Mouse (Mus musculus): ENCODE measurements around the gene 1700034J05Rik. TPM values are rescaled to one million over a fixed set of nuclear protein-coding genes. Genes with fewer than 3 reads are reported as not detected.

1700034J05Rik gene
- not detected in 2 replicates for polyA plus RNA-seq (2012; rRNA removed)

GRCm38 (mm10) chr6:146954258-146954657 lies at the start of gene 1700034J05Rik:
1700034J05Rik (minus strand) TSS chr6:146954422.
- DNase-seq (ENCODE audit: low read depth, low spot score) = no peak
- 97% methylated on average over 1 of the region's 1 CpGs for WGBS

- DNase-seq (ENCODE audit: low read depth, low spot score) = no peak
- WGBS = 86% methylated on average over 2 of the region's 2 CpGs
Measured at GRCm38 (mm10) chr6:146999755-147000154, 45.5 kb upstream of the 1700034J05Rik start.

GRCm38 (mm10) chr6:146999302-146999701 lies 45.1 kb upstream of the 1700034J05Rik start:
- no peak for DNase-seq (ENCODE audit: low read depth, low spot score)
- 83% methylated on average over 9 of the region's 9 CpGs for WGBS

GRCm38 (mm10) chr6:146998710-146999109 lies 44.5 kb upstream of the 1700034J05Rik start:
- DNase-seq (ENCODE audit: low read depth, low spot score) = no peak
- 85% methylated on average over 4 of the region's 4 CpGs for WGBS

GRCm38 (mm10) chr6:146997006-146997405 lies 42.8 kb upstream of the 1700034J05Rik start:
- 67% methylated on average over 6 of the region's 6 CpGs for WGBS
- DNase-seq (ENCODE audit: low read depth, low spot score) = no peak

GRCm38 (mm10) chr6:146995878-146996277 lies 41.7 kb upstream of the 1700034J05Rik start:
- 94% methylated on average over 6 of the region's 6 CpGs for WGBS
- no peak for DNase-seq (ENCODE audit: low read depth, low spot score)

- DNase-seq (ENCODE audit: low read depth, low spot score) = no peak
- WGBS = 91% methylated on average over 2 of the region's 2 CpGs
Measured at GRCm38 (mm10) chr6:146995391-146995790, 41.2 kb upstream of the 1700034J05Rik start.

GRCm38 (mm10) chr6:146994236-146994635 lies 40.0 kb upstream of the 1700034J05Rik start:
- DNase-seq (ENCODE audit: low read depth, low spot score) = no peak
- WGBS = 43% methylated on average over 5 of the region's 5 CpGs

GRCm38 (mm10) chr6:146984569-146984968 lies 30.3 kb upstream of the 1700034J05Rik start:
- DNase-seq (ENCODE audit: low read depth, low spot score) = no peak
- 74% methylated on average over 3 of the region's 3 CpGs for WGBS

- DNase-seq (ENCODE audit: low read depth, low spot score) = no peak
- 88% methylated on average over 1 of the region's 1 CpGs for WGBS
Measured at GRCm38 (mm10) chr6:146981249-146981835, 27.1 kb upstream of the 1700034J05Rik start.

GRCm38 (mm10) chr6:146979953-146980352 lies 25.7 kb upstream of the 1700034J05Rik start:
- 58% methylated on average over 3 of the region's 3 CpGs for WGBS
- DNase-seq (ENCODE audit: low read depth, low spot score) = no peak

- DNase-seq (ENCODE audit: low read depth, low spot score) = no peak
- WGBS = 69% methylated on average over 1 of the region's 1 CpGs
Measured at GRCm38 (mm10) chr6:146979115-146979744, 25.0 kb upstream of the 1700034J05Rik start.

- no peak for DNase-seq (ENCODE audit: low read depth, low spot score)
- 25% methylated on average over 5 of the region's 5 CpGs for WGBS
Measured at GRCm38 (mm10) chr6:146978691-146979114, 24.5 kb upstream of the 1700034J05Rik start.

GRCm38 (mm10) chr6:146976446-146976845 lies 22.2 kb upstream of the 1700034J05Rik start:
- no peak for DNase-seq (ENCODE audit: low read depth, low spot score)
- WGBS = 85% methylated on average over 8 of the region's 8 CpGs

GRCm38 (mm10) chr6:146973830-146974229 lies 19.6 kb upstream of the 1700034J05Rik start:
- DNase-seq (ENCODE audit: low read depth, low spot score) = no peak

- WGBS = 72% methylated on average over 2 of the region's 2 CpGs
Measured at GRCm38 (mm10) chr6:146973406-146973805, 19.2 kb upstream of the 1700034J05Rik start.

GRCm38 (mm10) chr6:146972740-146973139 lies 18.5 kb upstream of the 1700034J05Rik start:
- 31% methylated on average over 1 of the region's 1 CpGs for WGBS
- no peak for DNase-seq (ENCODE audit: low read depth, low spot score)

More at GRCm38 (mm10) chr6:146973406-146973805, 19.2 kb upstream of the 1700034J05Rik start:
- DNase-seq (ENCODE audit: low read depth, low spot score) = no peak

- 87% methylated on average over 6 of the region's 6 CpGs for WGBS
- no peak for DNase-seq (ENCODE audit: low read depth, low spot score)
Measured at GRCm38 (mm10) chr6:146972009-146972408, 17.8 kb upstream of the 1700034J05Rik start.

- WGBS = 63% methylated on average over 3 of the region's 3 CpGs
- DNase-seq (ENCODE audit: low read depth, low spot score) = no peak
Measured at GRCm38 (mm10) chr6:146971366-146971765, 17.1 kb upstream of the 1700034J05Rik start.

- no peak for DNase-seq (ENCODE audit: low read depth, low spot score)
- whole genome bisulfite sequencing = 65% methylated on average over 3 of the region's 3 CpGs
Measured at GRCm38 (mm10) chr6:146970811-146971210, 16.6 kb upstream of the 1700034J05Rik start.

GRCm38 (mm10) chr6:146967836-146968235 lies 13.6 kb upstream of the 1700034J05Rik start:
- no peak for DNase-seq (ENCODE audit: low read depth, low spot score)
- 77% methylated on average over 6 of the region's 6 CpGs for WGBS
